Mouse (Mus musculus) kidney, adult 2 months (tissue): ENCODE results near the gene Pcdh7. TPM values are rescaled to one million over a fixed set of nuclear protein-coding genes. Genes with fewer than 3 reads are reported as not detected.

Source experiments
- DNase-seq: peaks from one replicate; pipeline ENCODE4 v3.0.0; 2021
- H3K27ac ChIP-seq: fragments of 200-500 bp; 2 replicates; pipeline ENCODE4 v1.5.1; 2012; ENCODE audit warnings: low read depth, low read length, control low read depth, inconsistent platforms; ENCODE audit not compliant: insufficient read depth
- H3K27me3 ChIP-seq: fragments of 200-500 bp; replicated peaks from 2 replicates; pipeline ENCODE4 v1.6.1; 2012; ENCODE audit warnings: mild to moderate bottlenecking, moderate library complexity, low read length, inconsistent platforms; ENCODE audit not compliant: control insufficient read depth, insufficient read depth
- H3K36me3 ChIP-seq: fragments of 200-500 bp; 2 replicates; pipeline ENCODE4 v1.6.1; 2012; ENCODE audit warnings: mild to moderate bottlenecking, moderate library complexity, low read length, inconsistent platforms; ENCODE audit not compliant: control insufficient read depth, insufficient read depth
- H3K4me1 ChIP-seq: fragments of 200-500 bp; 2 replicates; pipeline ENCODE4 v1.6.1; 2011; ENCODE audit warnings: low read length; ENCODE audit not compliant: control insufficient read depth, insufficient read depth
- H3K4me3 ChIP-seq: fragments of 200-500 bp; 2 replicates; pipeline ENCODE4 v1.5.1; 2011; ENCODE audit warnings: mild to moderate bottlenecking, low read depth, low read length, control low read depth; ENCODE audit not compliant: insufficient read depth
- CTCF ChIP-seq: fragments of 200-500 bp; conservative IDR thresholded peaks from 2 replicates; pipeline ENCODE4 v1.5.1; 2011; ENCODE audit warnings: low read depth, mild to moderate bottlenecking, control low read depth, low read length, moderate library complexity, mixed read lengths; ENCODE audit not compliant: insufficient read depth, insufficient read length
- POLR2A ChIP-seq: fragments of 200-500 bp; IDR thresholded peaks from one replicate; pipeline ENCODE4 v1.6.1; 2011; ENCODE audit warnings: low read depth, low read length, control low read depth
- WGBS: fragments of 180-500 bp; shearing (Covaris S2); methylation state at CpG from one replicate; pipeline ENCODE4 v1.1.7; 2018; 5-methylcytosine and 5-hydroxymethylcytosine counted together
- polyA plus RNA-seq: library from polyadenylated mRNA; depleted of rRNA; stranded (reverse); fragments of >200 nt; gene quantifications from 2 replicates; pipeline ENCODE4 v1.2.3, GENCODE M21; 2012

The Pcdh7 gene
- polyA plus RNA-seq, 1 experiment, result 7.1 TPM

DNA sequence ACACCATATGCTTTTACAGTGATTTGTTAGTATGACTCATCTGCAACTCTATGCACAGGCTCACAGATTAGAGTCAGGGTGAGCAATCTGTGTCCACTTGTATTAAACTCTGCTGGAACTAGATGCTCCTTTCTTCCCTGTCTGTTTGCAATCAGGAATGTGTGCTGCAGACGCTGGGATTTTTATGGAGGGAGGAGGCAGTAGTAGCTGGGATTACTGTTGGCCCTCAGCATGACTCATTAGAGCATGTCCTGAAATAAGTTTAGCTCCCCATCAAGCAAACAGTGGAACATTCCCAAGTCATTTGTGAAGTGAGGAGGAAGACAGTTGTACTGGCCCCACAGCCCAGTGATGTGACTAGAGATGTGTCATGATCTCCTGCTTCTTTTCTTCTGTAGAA lies 38.0 kb downstream of the Pcdh7 start:
- no peak for DNase-seq
- Histone ChIP-seq H3K27ac (no peak overlapping the region), H3K4me3 (no peak overlapping the region), H3K4me1 (no peaks in the 10 kb centered on the region), H3K36me3 (no peaks in the 10 kb centered on the region), H3K27me3 (no peaks in the 10 kb centered on the region)
- TF ChIP-seq POLR2A, result no peak
- TF ChIP-seq CTCF, result no peak
- 38% methylated on average over 1 of the region's 1 CpGs for WGBS

DNA sequence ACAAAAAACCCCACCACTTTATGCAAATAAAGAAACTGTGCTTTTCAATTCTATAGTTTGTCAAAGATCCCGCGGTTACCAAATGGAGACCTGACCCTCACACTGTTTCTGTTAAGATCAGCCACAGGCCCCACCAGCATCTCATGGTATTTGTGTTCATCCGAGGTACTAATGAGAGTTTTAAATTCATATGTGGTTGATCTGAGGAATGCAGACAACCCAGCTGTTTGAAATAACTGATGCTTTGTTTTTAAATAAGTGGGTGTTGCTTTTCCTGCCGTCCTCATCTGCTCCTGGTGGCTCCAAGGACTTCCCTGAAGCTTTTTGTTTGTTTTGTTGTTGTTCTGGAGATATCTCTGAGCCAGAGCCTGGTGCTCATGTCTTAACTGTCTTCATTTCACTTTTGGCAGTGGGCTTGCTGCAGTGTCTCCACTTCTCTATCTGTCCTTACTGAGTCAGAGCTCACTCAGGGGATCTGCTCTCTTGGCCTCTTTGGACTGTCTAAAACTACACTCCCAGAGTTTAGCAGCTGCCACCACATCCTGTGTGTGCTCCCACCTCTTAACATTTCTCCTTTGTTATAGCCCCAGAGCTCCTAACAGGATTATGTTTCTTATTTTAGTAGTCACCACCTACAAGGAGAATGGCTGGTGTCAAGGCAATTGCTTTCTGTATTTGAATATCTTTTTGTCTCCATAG lies 39.1 kb downstream of the Pcdh7 start:
- Histone ChIP-seq H3K4me3 (no peak overlapping the region), H3K4me1 (no peaks in the 10 kb centered on the region), H3K36me3 (no peaks in the 10 kb centered on the region), H3K27me3 (no peaks in the 10 kb centered on the region), H3K27ac (no peak overlapping the region)
- DNase-seq, result no peak
- TF ChIP-seq CTCF, result no peak
- no peak for TF ChIP-seq POLR2A
- WGBS, result 53% methylated on average over 4 of the region's 4 CpGs

DNA sequence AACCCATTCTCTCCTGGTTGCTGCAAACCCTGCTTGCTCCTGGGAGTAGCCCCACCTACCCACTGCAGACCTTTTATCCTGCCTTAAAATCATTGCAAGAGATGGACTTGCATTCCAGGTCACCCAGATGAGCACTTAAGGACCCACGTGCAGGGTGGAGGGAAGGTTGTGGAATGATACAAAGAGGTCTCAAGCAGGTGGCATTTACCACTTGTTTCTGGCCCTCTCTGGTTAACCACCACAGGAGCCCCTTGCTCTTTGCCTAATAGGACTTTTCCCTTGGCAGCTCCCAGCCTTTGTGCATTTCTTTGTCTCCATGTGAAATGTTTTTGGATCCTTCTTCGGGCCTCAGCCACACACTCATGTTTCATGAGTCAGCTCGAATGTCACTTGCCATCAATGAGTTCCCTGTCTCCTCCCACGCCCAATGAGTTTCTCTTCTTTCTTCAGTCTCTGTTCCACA lies 39.7 kb downstream of the Pcdh7 start:
- DNase-seq, result no peak
- WGBS, result 37% methylated on average over 4 of the region's 4 CpGs
- no peaks in the 10 kb centered on the region for H3K27me3 ChIP-seq
- H3K4me3 ChIP-seq, result no peak overlapping the region
- no peak overlapping the region for H3K27ac ChIP-seq
- TF ChIP-seq CTCF (no peak), POLR2A (no peak)
- H3K4me1 ChIP-seq, result no peaks in the 10 kb centered on the region
- H3K36me3 ChIP-seq, result no peaks in the 10 kb centered on the region

DNA sequence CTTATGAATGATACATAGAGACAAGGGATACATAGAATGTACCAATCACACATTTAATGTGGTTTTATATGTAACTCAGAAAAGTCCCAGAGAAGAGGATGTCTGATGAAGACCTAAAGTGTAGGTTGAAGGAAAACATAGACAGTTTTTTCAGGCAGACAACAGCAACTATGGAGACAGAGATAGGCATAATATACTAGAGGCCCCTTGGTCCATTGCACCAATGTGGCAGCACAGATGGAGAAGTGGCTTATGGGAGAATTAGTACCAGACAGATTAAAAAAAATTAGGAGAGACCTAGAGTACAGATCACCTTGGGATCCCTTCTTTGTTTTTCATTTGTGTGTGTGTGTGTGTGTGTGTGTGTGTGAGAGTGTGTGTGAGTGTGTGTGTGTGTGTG lies 41.2 kb downstream of the Pcdh7 start:
- Histone ChIP-seq H3K4me1 (no peaks in the 10 kb centered on the region), H3K27ac (no peak overlapping the region), H3K4me3 (no peak overlapping the region), H3K36me3 (no peaks in the 10 kb centered on the region), H3K27me3 (no peaks in the 10 kb centered on the region)
- TF ChIP-seq CTCF (no peak), POLR2A (no peak)
- DNase-seq, result no peak

DNA sequence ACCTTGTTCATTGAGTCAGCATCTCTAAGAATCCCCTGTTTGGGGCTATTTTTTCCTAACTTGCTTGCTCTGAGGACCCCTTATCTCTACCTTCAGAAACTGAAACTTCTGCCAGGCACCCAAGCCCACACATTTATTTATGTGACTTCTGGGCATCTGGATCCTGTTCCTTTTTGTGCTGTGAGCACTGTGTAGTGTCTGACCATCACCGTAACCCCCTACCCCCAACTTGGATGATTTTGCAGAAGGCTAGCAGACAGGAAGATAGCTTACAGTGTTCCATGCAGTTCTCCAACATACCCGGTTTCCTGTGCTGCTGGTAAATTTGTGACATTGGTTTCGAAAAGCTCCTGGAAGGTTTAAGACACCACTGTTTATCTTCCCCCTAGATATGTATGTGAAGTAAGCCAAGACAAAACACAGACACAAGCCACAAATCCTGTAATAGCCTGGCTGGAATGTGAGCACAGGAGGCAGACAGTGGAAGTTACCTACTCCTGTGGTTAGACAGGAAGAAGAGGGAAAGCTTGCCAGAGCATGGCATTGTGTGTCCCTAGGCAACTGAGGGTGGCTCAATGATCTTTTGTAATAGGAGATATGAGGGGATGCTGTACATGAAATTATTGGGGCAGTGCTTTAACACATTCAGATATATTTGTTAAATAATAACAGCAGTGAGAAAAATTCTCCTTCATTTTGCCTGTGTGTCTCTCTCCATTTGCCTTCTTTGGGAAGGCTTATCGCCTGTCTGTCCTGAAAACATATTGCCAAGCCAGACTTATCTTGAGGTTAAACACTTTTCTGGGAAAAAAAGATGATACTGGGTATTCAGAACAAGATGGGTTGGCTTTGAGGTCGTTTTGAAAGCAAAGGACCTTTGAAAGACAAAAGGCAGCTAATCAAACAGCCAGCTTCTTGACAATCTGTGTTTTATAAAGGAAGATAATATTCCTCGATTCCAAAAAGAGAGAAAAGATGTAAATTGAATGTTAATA lies 42.6 kb downstream of the Pcdh7 start:
- H3K27ac ChIP-seq, result no peak overlapping the region
- TF ChIP-seq CTCF (no peak), POLR2A (no peak)
- no peaks in the 10 kb centered on the region for H3K36me3 ChIP-seq
- H3K4me3 ChIP-seq, result no peak overlapping the region
- WGBS, result 62% methylated on average over 6 of the region's 6 CpGs
- H3K27me3 ChIP-seq, result no peaks in the 10 kb centered on the region
- no peaks in the 10 kb centered on the region for H3K4me1 ChIP-seq
- DNase-seq, result no peak

DNA sequence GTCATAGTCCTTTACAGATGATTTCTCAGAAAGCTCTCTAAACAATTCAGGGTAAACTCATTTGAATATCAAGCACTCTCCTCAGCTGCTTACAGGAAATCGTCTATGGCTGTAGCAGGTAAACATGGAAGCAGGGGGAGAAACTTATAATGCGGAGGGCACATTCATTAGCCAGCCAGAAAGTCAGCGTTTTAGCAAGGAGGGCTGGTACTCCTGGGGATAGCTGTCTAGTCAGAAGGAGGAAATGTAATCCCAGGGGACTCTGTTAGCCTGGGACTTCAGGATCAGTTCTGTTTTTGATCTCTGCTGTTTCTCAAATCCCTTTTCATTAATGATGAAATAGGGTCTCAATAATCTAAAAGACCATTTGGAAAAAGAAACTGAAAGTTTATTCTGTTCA lies 47.6 kb downstream of the Pcdh7 start:
- Histone ChIP-seq H3K27me3 (no peaks in the 10 kb centered on the region), H3K36me3 (no peaks in the 10 kb centered on the region), H3K27ac (no peak overlapping the region), H3K4me1 (no peaks in the 10 kb centered on the region), H3K4me3 (no peak overlapping the region)
- no peak for TF ChIP-seq CTCF
- no peak for TF ChIP-seq POLR2A
- DNase-seq, result no peak
- WGBS, result 32% methylated on average over 3 of the region's 3 CpGs

DNA sequence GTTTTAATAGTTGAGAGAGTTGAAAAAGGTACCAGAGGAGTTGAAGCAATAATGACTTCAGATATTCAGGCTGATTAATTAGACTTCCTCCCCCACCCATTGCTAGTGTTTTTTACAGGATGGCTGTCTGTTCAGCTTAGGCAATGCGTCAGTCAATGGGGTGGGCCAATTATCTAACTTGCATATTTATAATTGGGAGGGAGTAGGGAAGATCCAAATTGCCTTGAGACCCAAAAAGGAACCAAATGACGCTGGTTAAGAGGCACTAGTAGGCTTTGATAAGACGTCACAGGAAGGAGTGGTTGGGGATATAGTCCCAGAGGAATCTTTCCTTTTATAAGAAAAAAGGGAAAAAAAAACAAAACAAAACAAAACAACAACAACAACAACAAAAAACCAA lies 49.6 kb downstream of the Pcdh7 start:
- WGBS, result 75% methylated on average over 3 of the region's 3 CpGs
- DNase-seq, result no peak
- Histone ChIP-seq H3K36me3 (no peaks in the 10 kb centered on the region), H3K27me3 (no peaks in the 10 kb centered on the region), H3K4me1 (no peaks in the 10 kb centered on the region), H3K4me3 (no peak overlapping the region), H3K27ac (no peak overlapping the region)
- TF ChIP-seq CTCF, result no peak
- no peak for TF ChIP-seq POLR2A
